Mouse (Mus musculus): Measurements from ENCODE around the gene Adarb2.

Adarb2 gene

GRCm38 (mm10) chr13:8487756-8488434 lies 285.2 kb downstream of the Adarb2 start:
- DNase-seq (ENCODE audit: low read depth) = no peak

- no peak for DNase-seq (ENCODE audit: low read depth)
These were observed 290.7 kb downstream of the Adarb2 start for GRCm38 (mm10) chr13:8493363-8493762.

GRCm38 (mm10) chr13:8499551-8499950 lies 296.9 kb downstream of the Adarb2 start:
- no peak for DNase-seq (ENCODE audit: low read depth)

GRCm38 (mm10) chr13:8511069-8511817 lies 308.6 kb downstream of the Adarb2 start:
- DNase-seq (ENCODE audit: low read depth) = no peak

- DNase-seq (ENCODE audit: low read depth) = no peak
These were observed 313.5 kb downstream of the Adarb2 start for GRCm38 (mm10) chr13:8515979-8516715.

- no peak for DNase-seq (ENCODE audit: low read depth)
These were observed 316.5 kb downstream of the Adarb2 start for GRCm38 (mm10) chr13:8519204-8519603.

GRCm38 (mm10) chr13:8525748-8526631 lies 323.3 kb downstream of the Adarb2 start:
- no peak for DNase-seq (ENCODE audit: low read depth)

- no peak for DNase-seq (ENCODE audit: low read depth)
These were observed 331.8 kb downstream of the Adarb2 start for GRCm38 (mm10) chr13:8534265-8535113.

- DNase-seq (ENCODE audit: low read depth) = no peak
These were observed 335.8 kb downstream of the Adarb2 start for GRCm38 (mm10) chr13:8538481-8538880.

- no peak for DNase-seq (ENCODE audit: low read depth)
These were observed 336.2 kb downstream of the Adarb2 start for GRCm38 (mm10) chr13:8538896-8539295.

- no peak for DNase-seq (ENCODE audit: low read depth)
These were observed 340.0 kb downstream of the Adarb2 start for GRCm38 (mm10) chr13:8542684-8543083.

GRCm38 (mm10) chr13:8552242-8552641 lies 349.6 kb downstream of the Adarb2 start:
- no peak for DNase-seq (ENCODE audit: low read depth)

GRCm38 (mm10) chr13:8557784-8558183 lies 355.1 kb downstream of the Adarb2 start:
- no peak for DNase-seq (ENCODE audit: low read depth)

GRCm38 (mm10) chr13:8560485-8560884 lies 357.8 kb downstream of the Adarb2 start:
- no peak for DNase-seq (ENCODE audit: low read depth)

- DNase-seq (ENCODE audit: low read depth) = no peak
These were observed 360.5 kb downstream of the Adarb2 start for GRCm38 (mm10) chr13:8563161-8563560.

GRCm38 (mm10) chr13:8567111-8568026 lies 364.7 kb downstream of the Adarb2 start:
- no peak for DNase-seq (ENCODE audit: low read depth)

- no peak for DNase-seq (ENCODE audit: low read depth)
These were observed 367.6 kb downstream of the Adarb2 start for GRCm38 (mm10) chr13:8570269-8570668.

GRCm38 (mm10) chr13:8573908-8574307 lies 371.2 kb downstream of the Adarb2 start:
- DNase-seq (ENCODE audit: low read depth) = no peak

GRCm38 (mm10) chr13:8584257-8585005 lies 381.8 kb downstream of the Adarb2 start:
- DNase-seq (ENCODE audit: low read depth) = no peak
